Mouse (Mus musculus) liver, adult 2 months (tissue): Measurements from ENCODE around the gene Hoxa5.

Experiments used
- CTCF ChIP-seq: fragments of 200-500 bp; IDR thresholded peaks from 2 replicates; pipeline ENCODE4 v1.5.1; 2011; ENCODE audit warnings: low read depth, low read length, control low read depth
- POLR2A ChIP-seq: fragments of 200-500 bp; IDR thresholded peaks from 2 replicates; pipeline ENCODE4 v1.6.1; 2011; ENCODE audit warnings: low read length, control low read depth; ENCODE audit not compliant: insufficient read depth; ENCODE audit errors: extremely low read depth

DNA sequence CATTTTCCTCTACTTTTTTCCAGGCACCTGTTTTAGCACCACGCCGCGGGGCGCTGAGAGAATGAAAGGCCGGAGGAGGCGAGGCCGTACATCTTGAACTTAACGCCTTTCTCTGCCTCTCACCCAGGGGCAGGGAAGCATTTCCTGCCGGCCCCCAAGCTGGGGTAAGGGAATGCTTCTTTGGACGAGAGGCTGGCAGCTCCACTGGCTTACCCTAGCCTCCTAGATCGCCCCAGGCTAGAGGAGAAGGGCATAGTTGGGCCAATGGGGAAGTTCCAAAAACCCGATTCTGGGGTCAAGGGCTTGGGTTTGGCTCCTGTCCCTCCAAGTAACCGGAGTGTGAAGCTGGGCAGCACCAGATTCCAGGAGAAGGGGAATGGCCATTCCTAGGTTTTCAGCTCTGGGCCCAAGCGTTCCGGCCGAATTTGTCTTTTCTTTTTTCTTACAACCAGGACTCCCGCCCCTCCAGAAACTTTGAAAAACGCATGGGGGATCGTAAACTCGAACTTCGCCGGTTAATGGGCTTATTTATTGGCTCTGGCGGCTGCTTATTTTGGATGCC is 28.7 kb upstream of the Hoxa5 start:
- TF ChIP-seq POLR2A (no peak), CTCF (no peak)
